Mouse (Mus musculus) CH12.LX (cell line): ENCODE measurements at regions not wholly inside any gene's neighbourhood (a gene's known extent, or its start where the extent isn't known, plus 50 kb on each side); places are given as distances from the start of the nearest gene placed in this dataset.

Experiments
- BHLHE40 ChIP-seq: IDR thresholded peaks from 2 replicates; pipeline ENCODE4 v1.6.1; 2011; ENCODE audit warnings: mild to moderate bottlenecking, low read depth, low read length, improper control_type of control experiment
- CHD1 ChIP-seq: IDR thresholded peaks from 2 replicates; pipeline ENCODE4 v1.6.1; 2012; ENCODE audit warnings: low read depth, low read length, improper control_type of control experiment, inconsistent platforms
- CTCF ChIP-seq, 2 experiments: IDR thresholded peaks in 1 of 2; conservative IDR thresholded peaks in 1 of 2; 2 replicates each; pipeline ENCODE4 v1.5.1; 2011 to 2012; ENCODE audit warnings: low read depth in 2 of 2, low read length in 2 of 2, improper control_type of control experiment in 1 of 2, inconsistent platforms in 1 of 2, mild to moderate bottlenecking in 1 of 2, moderate library complexity in 1 of 2
- EP300 ChIP-seq: IDR thresholded peaks from 2 replicates; pipeline ENCODE4 v1.6.1; 2011; ENCODE audit warnings: low read length, improper control_type of control experiment
- GABPA ChIP-seq: IDR thresholded peaks from 2 replicates; pipeline ENCODE4 v1.6.1; 2012; ENCODE audit warnings: low read depth, low read length, improper control_type of control experiment, inconsistent platforms; ENCODE audit not compliant: insufficient replicate concordance
- JUND ChIP-seq: conservative IDR thresholded peaks from 2 replicates; pipeline ENCODE4 v1.6.1; 2011; ENCODE audit warnings: low read depth, low read length, improper control_type of control experiment
- MAFK ChIP-seq: IDR thresholded peaks from 2 replicates; pipeline ENCODE4 v1.6.1; 2011; ENCODE audit warnings: low read length, improper control_type of control experiment; ENCODE audit not compliant: insufficient replicate concordance
- POLR2A ChIP-seq: IDR thresholded peaks from 2 replicates; pipeline ENCODE4 v1.6.1; 2011; ENCODE audit warnings: low read depth, mild to moderate bottlenecking, improper control_type of control experiment, low read length
- RAD21 ChIP-seq: IDR thresholded peaks from 2 replicates; pipeline ENCODE4 v1.6.1; 2011; ENCODE audit warnings: low read depth, mild to moderate bottlenecking, low read length, improper control_type of control experiment, moderate library complexity
- SIN3A ChIP-seq: IDR thresholded peaks from 2 replicates; pipeline ENCODE4 v1.6.1; 2012; ENCODE audit warnings: low read length, improper control_type of control experiment, inconsistent platforms
- ZKSCAN1 ChIP-seq: IDR thresholded peaks from 2 replicates; pipeline ENCODE4 v1.6.1; 2012; ENCODE audit warnings: low read depth, inconsistent platforms, low read length, improper control_type of control experiment, borderline replicate concordance
- ZMIZ1 ChIP-seq: IDR thresholded peaks from 2 replicates; pipeline ENCODE4 v1.6.1; 2012; ENCODE audit warnings: low read depth, mild to moderate bottlenecking, inconsistent platforms, low read length, improper control_type of control experiment

DNA sequence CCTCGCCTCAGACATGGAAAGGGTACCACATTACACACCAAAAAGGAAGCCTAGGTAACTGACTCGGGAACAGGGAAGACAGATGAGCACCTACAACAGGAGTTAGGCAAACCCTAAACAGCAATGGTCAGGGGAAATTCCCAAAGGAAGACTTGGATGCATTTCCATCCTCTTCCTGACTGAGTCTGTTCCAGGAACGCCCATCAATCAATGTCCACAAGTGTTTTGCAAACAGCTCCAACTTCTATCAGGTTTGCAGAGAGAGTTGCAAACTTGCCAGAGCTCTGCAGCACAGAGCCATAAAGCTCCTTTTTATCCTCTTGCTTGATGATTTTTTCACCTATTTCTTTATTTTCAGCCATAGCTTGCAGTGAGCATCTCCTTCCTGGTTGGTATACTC is 464.9 kb upstream of the Jmjd1c start:
- TF ChIP-seq POLR2A (no peak), EP300 (no peak), CTCF (conservative IDR thresholded peaks at IDR 0.05 in 1 of 2, IDR thresholded peaks at IDR 0.05 in 1 of 2; ENCODE audit: low read depth in 2 of 2, low read length in 2 of 2) (no peak), ZMIZ1 (no peak), RAD21 (no peak), SIN3A (no peak), GABPA (no peak), ZKSCAN1 (no peak), JUND (no peak), BHLHE40 (no peak), MAFK (no peak), CHD1 (no peak)
